Mouse (Mus musculus) cerebellum, postnatal 4 days (tissue): Measurements from ENCODE around the gene Dlx5.

Source experiments
- DNase-seq, 2 experiments: peaks; one replicate each; pipeline ENCODE4 v3.0.0; 2022; ENCODE audit warnings: low spot score in 2 of 2, mixed read lengths in 1 of 2

Dlx5 gene

DNA sequence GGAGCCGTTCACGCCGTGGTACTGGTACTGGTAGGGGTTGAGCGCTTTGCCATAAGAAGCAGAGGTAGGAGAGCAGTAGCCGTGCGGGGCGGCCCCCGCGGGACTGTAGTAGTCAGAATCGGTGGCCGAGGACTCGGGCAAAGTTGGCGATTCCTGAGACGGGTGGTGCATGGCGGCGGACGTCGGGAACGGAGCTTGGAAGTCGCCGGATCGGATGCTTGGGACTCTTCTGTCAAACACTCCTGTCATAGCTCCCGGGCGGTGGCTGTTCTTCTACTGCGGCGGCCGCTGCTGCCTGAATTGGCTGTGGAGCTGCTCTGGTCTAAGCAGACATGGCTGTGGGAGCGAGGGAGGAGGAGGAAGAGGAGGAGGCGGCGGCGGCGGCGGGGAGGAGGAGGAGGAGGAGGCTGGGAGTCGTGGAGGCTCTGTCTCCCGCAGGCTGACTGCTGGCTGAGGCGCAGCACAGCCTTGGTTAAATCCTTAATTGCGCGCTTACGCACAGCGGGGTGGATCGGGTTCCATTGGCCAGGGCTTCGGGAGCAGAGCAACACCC, at the start of gene Dlx5:
Gene Dlx5, minus strand, starts transcription at position 448 of the 553 bp plus-strand sequence.
- DNase-seq: no peak

DNA sequence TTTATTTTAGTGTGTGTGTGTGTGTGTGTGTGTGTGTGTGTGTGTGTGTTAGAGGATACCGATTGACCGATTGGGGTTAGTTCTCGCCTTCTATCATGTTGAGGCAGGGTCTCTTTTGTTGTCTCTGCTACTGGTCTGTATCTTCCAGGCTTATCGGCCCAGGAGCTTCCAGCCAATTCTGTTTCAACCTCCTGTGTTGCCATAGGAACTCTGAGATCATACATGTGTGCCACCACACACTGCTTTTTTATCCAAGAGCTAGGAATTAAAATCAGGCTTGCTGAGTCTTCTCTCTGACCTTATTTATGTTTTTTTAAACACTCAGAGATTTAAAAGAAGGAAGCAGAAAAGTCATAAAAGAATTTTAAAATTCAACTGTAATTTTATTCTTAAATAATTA, 49.6 kb upstream of the Dlx5 start:
- DNase-seq: no peak

- no peak for DNase-seq
Measured at GRCm38 (mm10) chr6:6930831-6931230, 48.9 kb upstream of the Dlx5 start.

- DNase-seq: no peak
Measured at GRCm38 (mm10) chr6:6925264-6925663, 43.4 kb upstream of the Dlx5 start.

DNA sequence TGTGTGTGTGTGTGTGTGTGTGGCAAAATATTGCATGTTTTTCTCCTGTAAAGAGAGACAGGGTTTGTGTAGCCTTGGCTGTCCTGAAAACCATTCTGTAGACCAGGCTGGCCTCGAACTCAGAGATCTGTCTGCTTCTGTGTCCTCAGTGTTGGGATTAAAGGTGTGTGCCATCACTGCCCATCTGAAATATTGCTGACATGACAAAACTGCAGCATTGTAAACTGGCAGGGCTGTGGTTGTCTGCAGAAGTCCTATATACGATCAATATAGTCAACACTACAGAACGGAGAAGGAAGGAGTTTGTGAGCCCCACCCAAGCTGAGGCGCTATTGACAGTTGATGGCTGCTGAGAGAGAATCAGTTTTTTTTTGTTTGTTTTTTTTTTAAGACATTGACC, 35.4 kb upstream of the Dlx5 start:
- DNase-seq: no peak

- no peak for DNase-seq
Measured at GRCm38 (mm10) chr6:6915526-6915915, 33.6 kb upstream of the Dlx5 start.

DNA sequence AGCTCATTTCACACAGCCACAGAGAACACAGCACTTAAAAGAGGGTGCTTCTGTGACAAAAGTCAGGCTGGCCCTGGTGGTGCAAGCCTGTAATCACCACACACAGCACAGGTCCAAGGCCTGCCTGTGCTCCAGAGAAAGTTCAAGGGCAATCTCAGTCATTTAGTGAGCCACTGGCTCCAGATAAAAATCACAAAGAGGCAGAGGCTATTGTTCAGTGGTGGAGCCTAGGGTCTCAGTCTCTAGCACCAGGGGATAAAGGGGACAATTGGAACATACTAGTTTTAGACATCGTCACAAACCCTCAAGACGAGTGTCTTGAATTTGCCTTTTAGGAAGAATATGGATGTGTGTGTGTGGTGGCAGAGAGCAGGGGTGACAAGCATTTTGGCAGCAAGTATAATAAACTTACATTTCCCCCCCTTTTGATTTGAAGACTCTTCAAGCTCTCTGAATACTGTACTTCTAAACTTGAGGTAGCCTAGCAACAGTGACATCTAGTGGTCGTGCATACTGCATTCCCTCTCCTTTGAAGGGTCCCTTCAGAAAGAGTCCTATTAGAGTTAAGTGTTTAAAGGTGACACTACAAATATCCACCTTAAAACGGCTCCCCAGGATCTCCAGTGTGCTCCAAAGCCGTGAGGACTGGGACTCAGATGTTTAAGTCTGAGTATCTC, 33.1 kb upstream of the Dlx5 start:
- peak in 1 of 2 experiments; percentile 20 for DNase-seq

DNA sequence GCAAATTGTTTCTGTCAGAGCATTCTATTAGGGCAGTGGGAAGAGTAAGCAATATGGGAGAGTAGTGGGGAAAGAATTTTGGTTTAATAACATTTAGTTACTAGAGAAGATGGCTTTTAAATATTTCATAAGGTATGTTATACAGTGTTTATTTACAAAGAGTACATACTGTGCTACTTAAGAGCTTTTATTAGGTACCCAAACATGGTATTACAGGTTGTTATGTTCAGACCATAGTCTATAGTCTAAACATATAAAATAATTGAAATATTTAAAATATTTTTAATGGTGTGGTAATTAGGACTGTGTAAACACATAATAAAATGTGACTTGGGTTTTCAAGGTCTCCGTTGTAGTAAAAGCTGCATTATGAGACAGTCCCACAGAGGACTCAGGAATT, 32.4 kb upstream of the Dlx5 start:
- DNase-seq: no peak

DNA sequence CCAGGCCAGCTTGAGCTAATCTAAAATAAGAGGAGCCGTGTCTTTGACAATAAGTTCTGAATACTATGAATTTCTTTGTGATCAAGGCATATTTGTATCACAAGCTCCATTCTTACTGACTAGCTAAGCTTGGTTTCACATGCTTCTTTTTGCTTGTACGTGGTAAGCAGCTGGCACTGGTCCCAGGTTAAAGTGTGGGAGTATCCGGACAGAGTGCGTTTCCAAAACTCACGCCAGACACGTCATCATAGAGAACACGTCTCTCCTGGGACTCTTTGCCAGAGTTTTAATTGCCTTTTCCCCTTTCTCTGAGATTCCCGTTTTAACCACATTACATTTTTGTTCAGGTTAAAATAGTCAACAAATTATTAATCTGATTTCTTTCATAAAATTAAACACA, 27.7 kb upstream of the Dlx5 start:
- DNase-seq: no peak

DNA sequence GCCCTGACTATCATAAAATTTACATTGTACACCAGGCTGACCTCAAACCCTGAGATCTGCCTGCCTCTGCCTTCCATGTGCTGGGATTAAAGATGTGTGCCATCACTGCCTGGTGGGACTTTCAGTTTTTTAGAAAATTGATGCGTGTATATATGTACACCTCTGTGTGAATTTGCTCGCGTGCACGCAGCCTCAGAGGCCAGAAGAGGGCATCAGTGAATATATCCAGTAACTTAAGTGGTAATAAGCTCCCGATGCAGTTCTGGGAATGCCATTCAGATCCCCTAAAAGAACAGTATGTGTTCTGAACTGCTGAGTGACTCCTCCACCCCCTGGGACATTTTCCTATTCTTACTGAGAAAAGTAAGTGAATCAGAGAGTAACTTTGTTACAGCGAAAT, 8.2 kb upstream of the Dlx5 start:
- no peak for DNase-seq

DNA sequence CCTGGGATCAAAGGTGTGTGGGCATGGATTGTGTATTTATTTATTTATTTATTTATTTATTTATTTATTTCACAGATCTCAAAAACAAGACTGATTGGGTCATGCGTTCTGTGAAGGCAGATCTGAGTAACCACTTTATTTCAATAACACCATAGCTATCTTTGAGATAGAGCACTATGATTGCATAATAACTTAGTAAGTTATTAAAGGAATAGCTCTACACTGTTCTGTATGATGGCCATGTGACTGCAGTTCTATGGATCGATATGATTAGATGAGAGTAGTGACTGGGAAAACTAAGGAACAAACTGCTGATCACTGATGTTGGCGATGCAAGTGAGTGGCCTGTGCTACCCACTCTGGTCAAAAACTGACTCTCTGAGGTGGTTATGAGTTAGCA, 4.3 kb upstream of the Dlx5 start:
- DNase-seq: no peak

DNA sequence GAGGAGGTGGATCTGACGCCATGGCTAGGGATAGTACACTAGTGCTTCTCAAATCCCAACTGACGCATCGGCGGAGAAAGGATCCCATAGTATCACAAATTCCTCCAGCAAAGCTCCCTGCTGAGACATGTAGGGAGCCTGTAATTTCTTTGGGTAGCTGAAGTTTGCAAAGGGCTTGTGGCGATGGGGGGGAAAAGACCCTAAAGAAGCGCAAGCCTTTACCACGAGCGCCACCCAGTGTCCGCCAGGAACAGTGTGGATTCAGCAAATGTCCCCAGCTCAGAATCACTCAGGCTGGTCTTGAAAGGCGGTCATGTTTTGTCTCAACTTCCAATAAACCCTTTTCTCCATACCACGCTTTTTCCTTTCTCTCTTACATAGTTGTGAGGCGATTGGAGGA, 3.0 kb upstream of the Dlx5 start:
- peak; percentile 61 to 77 for DNase-seq

GRCm38 (mm10) chr6:6882266-6882797, 447 bp upstream of the Dlx5 start:
- DNase-seq: no peak

GRCm38 (mm10) chr6:6881115-6881637, 709 bp downstream of the Dlx5 start:
- DNase-seq: no peak

DNA sequence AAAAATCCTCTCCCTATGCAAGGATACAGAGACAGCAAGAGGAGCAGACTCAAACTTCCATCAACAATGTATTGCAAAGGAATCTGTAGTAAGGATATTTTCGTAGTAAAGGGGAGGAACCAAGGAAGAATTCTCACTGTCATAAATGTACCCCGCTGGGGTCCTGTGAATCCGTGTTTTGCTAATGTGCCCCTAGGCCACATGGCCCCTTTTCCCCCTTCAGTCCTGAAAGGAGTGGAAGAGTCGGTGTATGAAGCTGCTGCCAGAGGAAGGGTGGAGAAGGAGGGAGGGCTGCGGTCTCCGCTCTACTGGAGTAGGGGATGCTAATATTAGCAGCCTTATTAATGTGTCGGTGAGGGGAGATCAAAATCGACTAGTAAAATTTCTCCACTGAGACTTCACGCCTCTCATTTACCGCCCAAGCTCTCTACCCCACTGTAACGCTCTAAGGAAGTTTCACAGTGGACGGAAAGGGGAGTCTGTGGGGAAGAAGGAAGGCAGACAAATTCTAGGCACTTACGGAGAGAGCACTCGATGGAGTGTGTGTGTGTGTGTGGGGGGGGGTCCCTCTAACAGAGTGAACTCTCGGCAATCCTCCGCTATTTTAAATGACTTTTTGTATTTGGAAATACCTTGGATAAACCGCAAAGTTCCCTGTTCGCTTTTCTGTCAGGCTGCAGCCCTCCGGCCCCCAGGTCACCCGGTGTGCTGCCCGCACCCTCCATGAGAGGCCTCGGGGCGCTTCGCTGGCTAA, 1.3 kb downstream of the Dlx5 start:
- DNase-seq: no peak

- no peak for DNase-seq
Measured at GRCm38 (mm10) chr6:6879371-6880325, 2.2 kb downstream of the Dlx5 start.

DNA sequence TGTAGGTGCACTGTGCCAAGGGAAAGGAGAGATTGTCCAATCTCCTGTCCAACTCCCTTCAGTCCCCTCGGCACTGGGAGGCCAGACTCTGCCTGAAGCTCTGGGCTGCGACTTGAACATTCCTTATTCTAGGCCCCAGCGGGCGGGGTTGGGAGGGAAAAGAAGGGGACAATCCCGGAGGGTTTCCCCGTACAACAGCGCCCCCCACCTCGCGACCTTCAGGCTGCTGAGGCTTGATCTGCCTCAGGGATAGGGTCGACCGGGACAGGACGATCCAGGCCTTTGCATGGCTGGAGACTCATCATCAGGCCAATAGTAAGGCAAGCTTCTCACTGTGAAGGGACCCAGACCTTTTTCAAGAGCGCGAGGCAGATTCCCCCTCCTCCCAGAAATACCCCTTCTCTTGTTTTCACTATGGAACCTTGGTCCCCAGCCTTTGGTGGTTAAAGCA, 3.0 kb downstream of the Dlx5 start:
- no peak for DNase-seq

DNA sequence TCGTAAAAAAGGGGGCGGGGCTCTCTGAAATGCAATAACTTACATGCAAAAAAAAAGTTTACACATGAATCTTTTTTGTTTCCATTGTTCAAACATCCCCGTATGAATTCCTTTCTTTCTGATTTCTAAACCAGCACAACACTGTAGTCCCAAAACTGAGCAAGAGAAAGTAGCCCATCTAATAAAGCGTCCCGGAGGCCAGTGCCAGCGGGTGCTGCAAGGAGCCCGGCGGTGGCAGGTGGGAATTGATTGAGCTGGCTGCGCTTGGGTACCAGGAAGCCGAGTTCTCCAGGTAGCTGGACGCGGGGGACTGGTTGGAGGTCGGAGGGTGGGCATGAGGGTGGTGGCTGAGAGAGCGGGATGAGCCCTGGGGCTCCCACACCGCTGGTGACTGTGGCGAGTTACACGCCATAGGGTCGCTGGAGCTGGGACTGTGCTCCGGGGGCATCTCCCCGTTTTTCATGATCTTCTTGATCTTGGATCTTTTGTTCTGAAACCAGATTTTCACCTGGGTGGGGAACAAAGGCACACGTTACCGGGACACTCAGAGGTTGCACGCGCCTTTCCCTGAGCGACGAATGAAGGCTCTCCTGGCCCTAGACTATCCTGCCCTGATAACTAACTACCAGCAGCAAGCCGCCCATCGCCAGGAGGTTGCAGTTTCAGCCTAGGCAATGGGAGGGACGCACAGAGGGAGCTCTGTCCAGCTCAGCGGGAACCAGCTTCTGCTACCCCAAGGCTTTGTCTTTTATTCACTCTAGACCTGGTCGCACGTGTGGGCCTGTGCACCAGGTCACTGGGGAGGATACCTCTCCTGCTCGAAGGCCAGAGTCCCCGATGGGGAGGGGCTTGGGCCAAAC, 3.7 kb downstream of the Dlx5 start:
- DNase-seq: no peak

GRCm38 (mm10) chr6:6877346-6877910, 4.5 kb downstream of the Dlx5 start:
- DNase-seq: no peak

GRCm38 (mm10) chr6:6876731-6877130, 5.2 kb downstream of the Dlx5 start:
- no peak for DNase-seq
